Mouse (Mus musculus): ENCODE measurements around the gene Vav2. TPM values are rescaled to one million over a fixed set of nuclear protein-coding genes. Genes with fewer than 3 reads are reported as not detected.

Vav2 gene
- polyA plus RNA-seq, 1 experiment, result 24.6 TPM

DNA sequence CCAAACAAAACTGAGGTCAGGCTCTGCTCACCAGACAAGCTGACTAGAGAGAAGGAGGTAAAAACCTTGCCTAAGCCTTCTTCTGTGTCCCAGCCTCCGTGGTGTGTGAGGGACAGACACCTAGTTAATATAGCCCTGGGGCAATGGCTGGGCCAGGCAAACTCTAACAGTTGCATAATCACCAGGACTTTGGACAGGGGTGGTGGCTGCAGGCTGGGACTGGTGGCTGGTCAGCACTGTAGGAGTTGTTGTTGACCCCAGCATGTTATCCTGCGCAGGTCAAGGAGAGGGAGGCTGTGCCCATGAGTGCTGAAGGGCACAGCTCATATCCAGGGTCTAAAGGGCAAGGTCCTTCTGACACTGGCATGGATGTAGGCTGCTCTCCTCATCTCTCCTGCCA is 178.6 kb downstream of the Vav2 start, which contains the start of gene Sardh:
TSS of gene Sardh (minus strand) at position 127 of the 400 bp plus-strand sequence.
- Histone ChIP-seq H3K27ac (ENCODE audit: insufficient read depth, low read length) (no peak within 1 kb of the TSS), H3K36me3 (ENCODE audit: control insufficient read depth, insufficient read depth, low read length, poor library complexity, severe bottlenecking) (no peaks in the 10 kb centered on the region), H3K9ac (ENCODE audit: low read depth, poor library complexity, severe bottlenecking) (no peak within 1 kb of the TSS), H3K4me3 (ENCODE audit: low read depth, low read length) (no peak within 1 kb of the TSS), H3K9me3 (replicated peaks; ENCODE audit: control insufficient read depth, insufficient read depth, low read length, poor library complexity, severe bottlenecking) (no peaks in the 10 kb centered on the region), H3K4me1 (ENCODE audit: control insufficient read depth, insufficient read depth, low read length) (no peaks in the 10 kb centered on the region), H3K27me3 (ENCODE audit: control insufficient read depth, insufficient read depth, low read length, poor library complexity, severe bottlenecking) (no peaks in the 10 kb centered on the region)
- TF ChIP-seq POLR2A (IDR thresholded peaks at IDR 0.05; ENCODE audit: insufficient read depth, low read length), result no peak
- no peak for TF ChIP-seq CTCF (IDR thresholded peaks at IDR 0.05; ENCODE audit: low read depth, low read length)
- TF ChIP-seq EP300 (IDR thresholded peaks at IDR 0.05; ENCODE audit: insufficient read depth, low read depth, low read length), result no peak

DNA sequence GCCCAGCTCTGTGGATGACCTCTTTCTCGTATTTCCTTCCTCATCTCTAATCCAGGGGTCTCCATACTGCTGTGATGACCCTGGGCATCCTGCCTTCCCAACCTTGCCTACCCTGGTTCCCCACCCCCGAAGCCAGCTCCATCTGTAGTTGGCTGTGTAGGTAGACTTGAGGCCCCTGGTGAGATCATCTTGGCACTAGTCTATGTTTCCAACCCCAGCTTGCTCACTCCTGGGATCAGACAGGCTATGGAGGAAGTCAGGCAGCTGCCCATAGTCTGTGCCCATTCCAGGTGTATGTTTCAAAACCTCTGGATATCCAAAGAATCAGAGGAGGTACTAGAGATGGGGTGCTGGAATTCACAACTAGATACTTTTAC is 179.4 kb downstream of the Vav2 start:
- Histone ChIP-seq H3K27ac (ENCODE audit: insufficient read depth, low read length) (no peak overlapping the region), H3K9ac (ENCODE audit: low read depth, poor library complexity, severe bottlenecking) (no peak overlapping the region), H3K4me1 (ENCODE audit: control insufficient read depth, insufficient read depth, low read length) (no peaks in the 10 kb centered on the region), H3K27me3 (ENCODE audit: control insufficient read depth, insufficient read depth, low read length, poor library complexity, severe bottlenecking) (no peaks in the 10 kb centered on the region), H3K4me3 (ENCODE audit: low read depth, low read length) (no peak overlapping the region), H3K36me3 (ENCODE audit: control insufficient read depth, insufficient read depth, low read length, poor library complexity, severe bottlenecking) (no peaks in the 10 kb centered on the region), H3K9me3 (replicated peaks; ENCODE audit: control insufficient read depth, insufficient read depth, low read length, poor library complexity, severe bottlenecking) (no peaks in the 10 kb centered on the region)
- TF ChIP-seq CTCF (IDR thresholded peaks at IDR 0.05; ENCODE audit: low read depth, low read length) (no peak), POLR2A (IDR thresholded peaks at IDR 0.05; ENCODE audit: insufficient read depth, low read length) (no peak), EP300 (IDR thresholded peaks at IDR 0.05; ENCODE audit: insufficient read depth, low read depth, low read length) (no peak)

DNA sequence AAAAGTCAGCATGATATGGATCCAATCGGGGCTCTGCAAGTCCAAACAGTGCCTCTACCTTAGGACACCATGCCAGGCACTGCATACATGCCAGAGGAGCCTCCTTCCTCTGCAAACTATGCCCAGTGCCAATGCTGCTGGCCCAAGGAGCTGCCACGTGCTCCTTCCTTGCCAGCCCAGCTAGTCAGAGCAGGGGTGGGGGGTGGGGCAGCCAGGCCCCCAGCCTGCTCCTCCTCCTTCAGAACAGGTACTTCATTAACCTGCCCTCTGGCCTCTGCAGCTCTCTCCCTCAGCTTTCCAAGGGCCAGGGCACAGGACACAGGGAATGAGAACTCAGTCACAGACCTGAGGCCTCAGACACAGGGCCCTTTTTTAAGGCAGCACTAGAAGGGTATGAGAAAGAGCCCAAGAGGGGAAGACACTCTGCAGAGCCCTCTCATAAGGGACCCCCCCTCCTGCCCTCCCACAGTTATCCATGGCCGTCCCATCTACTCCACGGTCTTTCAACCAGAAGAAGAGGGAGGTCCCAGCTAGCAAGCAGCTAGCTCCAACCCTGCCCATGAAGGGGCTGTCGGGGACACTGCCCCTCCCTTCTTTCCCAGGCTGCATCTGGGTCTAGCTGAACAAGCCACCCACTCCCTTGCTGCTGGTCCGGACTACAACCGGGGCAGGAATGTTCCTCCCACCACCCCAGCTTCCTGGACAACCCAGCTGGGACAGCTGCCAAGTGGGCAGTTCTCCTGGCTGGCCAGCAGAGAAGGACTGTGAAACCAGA is 179.9 kb downstream of the Vav2 start:
- no peak overlapping the region for H3K9ac ChIP-seq (ENCODE audit: low read depth, poor library complexity, severe bottlenecking)
- H3K36me3 ChIP-seq (ENCODE audit: control insufficient read depth, insufficient read depth, low read length, poor library complexity, severe bottlenecking), result no peaks in the 10 kb centered on the region
- H3K4me3 ChIP-seq (ENCODE audit: low read depth, low read length), result no peak overlapping the region
- no peaks in the 10 kb centered on the region for H3K27me3 ChIP-seq (ENCODE audit: control insufficient read depth, insufficient read depth, low read length, poor library complexity, severe bottlenecking)
- no peaks in the 10 kb centered on the region for H3K9me3 ChIP-seq (replicated peaks; ENCODE audit: control insufficient read depth, insufficient read depth, low read length, poor library complexity, severe bottlenecking)
- TF ChIP-seq CTCF (IDR thresholded peaks at IDR 0.05; ENCODE audit: low read depth, low read length) (no peak), POLR2A (IDR thresholded peaks at IDR 0.05; ENCODE audit: insufficient read depth, low read length) (no peak), EP300 (IDR thresholded peaks at IDR 0.05; ENCODE audit: insufficient read depth, low read depth, low read length) (no peak)
- no peak overlapping the region for H3K27ac ChIP-seq (ENCODE audit: insufficient read depth, low read length)
- H3K4me1 ChIP-seq (ENCODE audit: control insufficient read depth, insufficient read depth, low read length), result no peaks in the 10 kb centered on the region

DNA sequence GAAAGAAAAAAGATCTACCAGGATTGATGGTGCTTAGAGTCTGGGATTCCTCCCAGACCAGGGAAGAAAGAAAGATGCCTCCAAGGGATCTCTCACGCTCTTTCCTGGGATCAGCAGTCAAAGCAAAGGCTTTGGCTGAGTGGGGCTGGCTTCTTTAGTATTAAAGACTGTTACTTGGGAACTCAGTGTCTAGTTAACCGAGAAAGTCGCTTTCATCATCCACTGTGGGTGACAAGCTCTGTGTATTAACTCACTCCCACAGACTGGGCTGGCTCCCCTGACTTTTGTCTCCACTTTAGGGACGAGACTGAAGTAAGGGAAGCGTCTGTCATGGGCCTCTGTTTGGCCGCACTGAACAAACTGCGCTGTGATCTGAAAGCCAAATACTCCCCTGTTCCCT is 180.9 kb downstream of the Vav2 start:
- H3K36me3 ChIP-seq (ENCODE audit: control insufficient read depth, insufficient read depth, low read length, poor library complexity, severe bottlenecking), result no peaks in the 10 kb centered on the region
- no peaks in the 10 kb centered on the region for H3K27me3 ChIP-seq (ENCODE audit: control insufficient read depth, insufficient read depth, low read length, poor library complexity, severe bottlenecking)
- H3K27ac ChIP-seq (ENCODE audit: insufficient read depth, low read length), result no peak overlapping the region
- TF ChIP-seq CTCF (IDR thresholded peaks at IDR 0.05; ENCODE audit: low read depth, low read length), result no peak
- no peak for TF ChIP-seq POLR2A (IDR thresholded peaks at IDR 0.05; ENCODE audit: insufficient read depth, low read length)
- TF ChIP-seq EP300 (IDR thresholded peaks at IDR 0.05; ENCODE audit: insufficient read depth, low read depth, low read length), result no peak
- H3K4me1 ChIP-seq (ENCODE audit: control insufficient read depth, insufficient read depth, low read length), result no peaks in the 10 kb centered on the region
- H3K9me3 ChIP-seq (replicated peaks; ENCODE audit: control insufficient read depth, insufficient read depth, low read length, poor library complexity, severe bottlenecking), result no peaks in the 10 kb centered on the region
- no peak overlapping the region for H3K4me3 ChIP-seq (ENCODE audit: low read depth, low read length)
- no peak overlapping the region for H3K9ac ChIP-seq (ENCODE audit: low read depth, poor library complexity, severe bottlenecking)

DNA sequence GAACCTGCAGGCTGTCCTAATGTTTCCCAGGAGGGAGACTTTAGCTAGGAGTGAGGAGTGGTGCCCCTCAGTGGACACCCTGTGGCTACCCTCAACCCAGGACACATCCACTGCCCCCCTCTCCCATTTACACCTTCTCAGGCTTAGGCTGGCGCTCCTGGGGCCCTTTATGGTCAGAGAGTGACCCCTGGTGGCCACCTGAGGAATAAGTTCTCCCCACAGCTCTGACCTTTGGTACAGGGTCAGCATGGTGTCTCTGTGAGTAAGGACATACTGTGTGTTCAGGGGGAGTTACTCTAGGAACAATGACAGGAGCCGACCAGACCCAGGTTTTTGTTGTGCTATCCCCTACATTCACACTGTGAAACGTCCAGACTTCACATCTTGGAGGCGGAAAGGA is 189.5 kb downstream of the Vav2 start:
- Histone ChIP-seq H3K36me3 (ENCODE audit: control insufficient read depth, insufficient read depth, low read length, poor library complexity, severe bottlenecking) (no peaks in the 10 kb centered on the region), H3K9me3 (replicated peaks; ENCODE audit: control insufficient read depth, insufficient read depth, low read length, poor library complexity, severe bottlenecking) (no peaks in the 10 kb centered on the region), H3K4me3 (ENCODE audit: low read depth, low read length) (no peak overlapping the region), H3K4me1 (ENCODE audit: control insufficient read depth, insufficient read depth, low read length) (no peaks in the 10 kb centered on the region), H3K9ac (ENCODE audit: low read depth, poor library complexity, severe bottlenecking) (no peak overlapping the region), H3K27me3 (ENCODE audit: control insufficient read depth, insufficient read depth, low read length, poor library complexity, severe bottlenecking) (no peaks in the 10 kb centered on the region), H3K27ac (ENCODE audit: insufficient read depth, low read length) (no peak overlapping the region)
- TF ChIP-seq CTCF (IDR thresholded peaks at IDR 0.05; ENCODE audit: low read depth, low read length), result peak; percentile 82
- no peak for TF ChIP-seq EP300 (IDR thresholded peaks at IDR 0.05; ENCODE audit: insufficient read depth, low read depth, low read length)
- TF ChIP-seq POLR2A (IDR thresholded peaks at IDR 0.05; ENCODE audit: insufficient read depth, low read length), result no peak

DNA sequence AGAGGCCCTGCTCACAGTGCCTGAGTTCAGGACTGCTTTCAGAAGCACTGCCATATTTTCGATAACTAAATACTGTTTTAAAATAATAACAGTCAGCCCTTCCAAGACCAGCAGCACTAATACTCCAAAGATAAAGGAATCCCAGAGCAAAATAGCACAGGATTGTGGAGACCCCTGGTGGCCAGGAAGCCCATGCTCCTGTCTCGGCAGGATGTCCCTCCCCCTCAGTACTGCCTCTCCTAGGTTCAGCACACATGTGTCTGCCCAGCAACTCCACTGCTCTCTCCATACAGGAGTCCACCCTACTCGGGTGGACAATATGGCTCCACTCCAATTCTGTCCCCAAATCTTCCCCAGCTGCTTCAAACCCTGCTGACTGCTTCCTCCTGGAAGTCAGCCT is 191.1 kb downstream of the Vav2 start:
- Histone ChIP-seq H3K4me3 (ENCODE audit: low read depth, low read length) (no peak overlapping the region), H3K36me3 (ENCODE audit: control insufficient read depth, insufficient read depth, low read length, poor library complexity, severe bottlenecking) (no peaks in the 10 kb centered on the region), H3K9me3 (replicated peaks; ENCODE audit: control insufficient read depth, insufficient read depth, low read length, poor library complexity, severe bottlenecking) (no peaks in the 10 kb centered on the region), H3K4me1 (ENCODE audit: control insufficient read depth, insufficient read depth, low read length) (no peaks in the 10 kb centered on the region), H3K27ac (ENCODE audit: insufficient read depth, low read length) (no peak overlapping the region), H3K27me3 (ENCODE audit: control insufficient read depth, insufficient read depth, low read length, poor library complexity, severe bottlenecking) (no peaks in the 10 kb centered on the region), H3K9ac (ENCODE audit: low read depth, poor library complexity, severe bottlenecking) (no peak overlapping the region)
- TF ChIP-seq CTCF (IDR thresholded peaks at IDR 0.05; ENCODE audit: low read depth, low read length), result peak; percentile 67
- TF ChIP-seq EP300 (IDR thresholded peaks at IDR 0.05; ENCODE audit: insufficient read depth, low read depth, low read length), result no peak
- no peak for TF ChIP-seq POLR2A (IDR thresholded peaks at IDR 0.05; ENCODE audit: insufficient read depth, low read length)

All from ES-Bruce4 (cell line).